Mouse (Mus musculus): ENCODE measurements around the gene Map3k7. TPM values are rescaled to one million over a fixed set of nuclear protein-coding genes. Genes with fewer than 3 reads are reported as not detected.
A peak's percentile ranks its signal among the peaks of the same experiment; 100 is the strongest.

The Map3k7 gene
- polyA plus RNA-seq (2016; fragmentation: Nextera tagmentation; extraction: Ambion mirVana) = 40.3 and 44.3 TPM in 2 replicates

GRCm38 (mm10) chr4:31963354-31964193 is at the start of gene Map3k7:
Map3k7 (plus strand) TSS chr4:31964097.
- Histone ChIP-seq H3K27ac (peak within 1 kb of the TSS; percentile 98), H3K36me3 (no peaks in the 10 kb centered on the region), H3K27me3 (ENCODE audit: insufficient read depth, poor library complexity, severe bottlenecking) (no peaks in the 10 kb centered on the region), H3K4me3 (peak within 1 kb of the TSS; percentile 76), H3K4me1 (replicated peaks) (peaks cover 26% of the 10 kb centered on the region), H3K9me3 (no peaks in the 10 kb centered on the region)
- under 1% methylated on average over 88 of the region's 88 CpGs for WGBS
- DNase-seq (ENCODE audit: low spot score) = peak; percentile 97

GRCm38 (mm10) chr4:31915114-31915513 is 48.8 kb upstream of the Map3k7 start:
- Histone ChIP-seq H3K4me1 (replicated peaks) (0 out of 2 replicates have a peak, but pooled peaks cover 3% of the 10 kb centered on the region), H3K27me3 (ENCODE audit: insufficient read depth, poor library complexity, severe bottlenecking) (no peaks in the 10 kb centered on the region), H3K36me3 (no peaks in the 10 kb centered on the region), H3K4me3 (no peak overlapping the region), H3K9me3 (no peaks in the 10 kb centered on the region), H3K27ac (no peak overlapping the region)
- 82% methylated on average over 11 of the region's 11 CpGs for WGBS
- DNase-seq (ENCODE audit: low spot score) = no peak

GRCm38 (mm10) chr4:31918717-31919116 is 45.2 kb upstream of the Map3k7 start:
- no peak for DNase-seq (ENCODE audit: low spot score)
- Histone ChIP-seq H3K4me1 (replicated peaks) (peaks cover 6% of the 10 kb centered on the region; the same call in 1 of the 2 replicates), H3K4me3 (no peak overlapping the region), H3K27ac (no peak overlapping the region), H3K9me3 (no peaks in the 10 kb centered on the region), H3K36me3 (no peaks in the 10 kb centered on the region), H3K27me3 (ENCODE audit: insufficient read depth, poor library complexity, severe bottlenecking) (no peaks in the 10 kb centered on the region; the same call in 1 of the 2 replicates)
- WGBS = 90% methylated on average over 5 of the region's 5 CpGs

GRCm38 (mm10) chr4:31922215-31922614 is 41.7 kb upstream of the Map3k7 start:
- Histone ChIP-seq H3K4me1 (replicated peaks) (peaks cover 12% of the 10 kb centered on the region; the same call in 1 of the 2 replicates), H3K27me3 (ENCODE audit: insufficient read depth, poor library complexity, severe bottlenecking) (peaks cover under 1% of the 10 kb centered on the region; the same call in 1 of the 2 replicates), H3K36me3 (no peaks in the 10 kb centered on the region), H3K27ac (no peak overlapping the region), H3K9me3 (no peaks in the 10 kb centered on the region), H3K4me3 (no peak overlapping the region)
- DNase-seq (ENCODE audit: low spot score) = no peak
- WGBS = 68% methylated on average over 7 of the region's 7 CpGs

GRCm38 (mm10) chr4:31923437-31923836 is 40.5 kb upstream of the Map3k7 start:
- no peak for DNase-seq (ENCODE audit: low spot score)
- Histone ChIP-seq H3K4me3 (no peak overlapping the region), H3K4me1 (replicated peaks) (peaks cover 12% of the 10 kb centered on the region; the same call in 1 of the 2 replicates), H3K36me3 (no peaks in the 10 kb centered on the region), H3K27ac (no peak overlapping the region), H3K27me3 (ENCODE audit: insufficient read depth, poor library complexity, severe bottlenecking) (peaks cover 6% of the 10 kb centered on the region; the same call in 1 of the 2 replicates), H3K9me3 (no peaks in the 10 kb centered on the region)
- 76% methylated on average over 8 of the region's 8 CpGs for WGBS

- no peak overlapping the region for H3K4me3 ChIP-seq
- 52% methylated on average over 14 of the region's 14 CpGs for WGBS
- no peaks in the 10 kb centered on the region for H3K36me3 ChIP-seq
- peaks cover 12% of the 10 kb centered on the region; the same call in 1 of the 2 replicates for H3K4me1 ChIP-seq (replicated peaks)
- H3K27me3 ChIP-seq (ENCODE audit: insufficient read depth, poor library complexity, severe bottlenecking) = peaks cover 11% of the 10 kb centered on the region; the same call in 1 of the 2 replicates
- no peak overlapping the region for H3K27ac ChIP-seq
- DNase-seq (ENCODE audit: low spot score) = no peak
- no peaks in the 10 kb centered on the region for H3K9me3 ChIP-seq
These were observed 39.4 kb upstream of the Map3k7 start for GRCm38 (mm10) chr4:31924301-31925185.

GRCm38 (mm10) chr4:31933171-31933570 is 30.7 kb upstream of the Map3k7 start:
- H3K27ac ChIP-seq = no peak overlapping the region
- H3K4me3 ChIP-seq = no peak overlapping the region
- 72% methylated on average over 3 of the region's 3 CpGs for WGBS
- no peaks in the 10 kb centered on the region for H3K9me3 ChIP-seq
- H3K36me3 ChIP-seq = no peaks in the 10 kb centered on the region
- no peak for DNase-seq (ENCODE audit: low spot score)
- H3K4me1 ChIP-seq (replicated peaks) = peaks cover 21% of the 10 kb centered on the region
- H3K27me3 ChIP-seq (ENCODE audit: insufficient read depth, poor library complexity, severe bottlenecking) = peaks cover 43% of the 10 kb centered on the region

GRCm38 (mm10) chr4:31935831-31936306 is 28.0 kb upstream of the Map3k7 start:
- 75% methylated on average over 3 of the region's 3 CpGs for WGBS
- Histone ChIP-seq H3K36me3 (no peaks in the 10 kb centered on the region), H3K4me3 (no peak overlapping the region), H3K27ac (no peak overlapping the region), H3K4me1 (replicated peaks) (peaks cover 21% of the 10 kb centered on the region), H3K9me3 (no peaks in the 10 kb centered on the region), H3K27me3 (ENCODE audit: insufficient read depth, poor library complexity, severe bottlenecking) (peaks cover 47% of the 10 kb centered on the region)
- no peak for DNase-seq (ENCODE audit: low spot score)

GRCm38 (mm10) chr4:31936358-31936757 is 27.5 kb upstream of the Map3k7 start:
- 10% methylated on average over 8 of the region's 8 CpGs for WGBS
- Histone ChIP-seq H3K4me3 (peak overlapping the region; percentile 60; the same call in 1 of the 2 replicates), H3K36me3 (no peaks in the 10 kb centered on the region), H3K27me3 (ENCODE audit: insufficient read depth, poor library complexity, severe bottlenecking) (peaks cover 47% of the 10 kb centered on the region), H3K9me3 (no peaks in the 10 kb centered on the region), H3K27ac (no peak overlapping the region), H3K4me1 (replicated peaks) (peaks cover 21% of the 10 kb centered on the region)
- no peak for DNase-seq (ENCODE audit: low spot score)

- Histone ChIP-seq H3K27ac (peak overlapping the region; percentile 88), H3K4me1 (replicated peaks) (peaks cover 21% of the 10 kb centered on the region), H3K27me3 (ENCODE audit: insufficient read depth, poor library complexity, severe bottlenecking) (peaks cover 42% of the 10 kb centered on the region), H3K36me3 (no peaks in the 10 kb centered on the region), H3K4me3 (peak overlapping the region; percentile 60), H3K9me3 (no peaks in the 10 kb centered on the region)
- WGBS = 6% methylated on average over 15 of the region's 15 CpGs
- peak; percentile 20 for DNase-seq (ENCODE audit: low spot score)
These were observed 27.0 kb upstream of the Map3k7 start for GRCm38 (mm10) chr4:31936911-31937375.

- Histone ChIP-seq H3K27me3 (ENCODE audit: insufficient read depth, poor library complexity, severe bottlenecking) (peaks cover 36% of the 10 kb centered on the region), H3K36me3 (no peaks in the 10 kb centered on the region), H3K4me3 (peak overlapping the region; percentile 60), H3K9me3 (no peaks in the 10 kb centered on the region), H3K27ac (peak overlapping the region; percentile 88), H3K4me1 (replicated peaks) (peaks cover 21% of the 10 kb centered on the region)
- under 1% methylated on average over 36 of the region's 36 CpGs for WGBS
- DNase-seq (ENCODE audit: low spot score) = peak; percentile 65
These were observed 26.3 kb upstream of the Map3k7 start for GRCm38 (mm10) chr4:31937376-31938281.
